Mouse (Mus musculus): ENCODE results near the gene Nckap1.

- TF ChIP-seq POLR2A (IDR thresholded peaks at IDR 0.05; ENCODE audit: borderline replicate concordance, extremely low read depth, low read depth, low read length) (no peak), CTCF (IDR thresholded peaks at IDR 0.05; ENCODE audit: insufficient read depth, low read length) (no peak)
Measured at GRCm38 (mm10) chr2:80602756-80603155, 21.6 kb upstream of the Nckap1 start.
